Mouse (Mus musculus) thymus, adult 2 months (tissue): ENCODE results near the gene Slc4a5.

Experiments used
- CTCF ChIP-seq: fragments of 200-500 bp; IDR thresholded peaks from 2 replicates; pipeline ENCODE4 v1.5.1; 2012; ENCODE audit warnings: mild to moderate bottlenecking, control low read depth, low read length, moderate library complexity, borderline replicate concordance; ENCODE audit not compliant: control insufficient read depth, poor library complexity, insufficient read depth; ENCODE audit errors: extremely low read depth
- POLR2A ChIP-seq: fragments of 200-500 bp; IDR thresholded peaks from 2 replicates; pipeline ENCODE4 v1.6.1; 2012; ENCODE audit warnings: mild to moderate bottlenecking, low read length, control low read depth, moderate library complexity; ENCODE audit not compliant: control insufficient read depth, poor library complexity, insufficient read depth; ENCODE audit errors: extremely low read depth

- TF ChIP-seq POLR2A (no peak), CTCF (no peak)
Observed at GRCm38 (mm10) chr6:83321927-83322326, 102.3 kb downstream of the Slc4a5 start.
